Mouse (Mus musculus) left cerebral cortex, adult 2 months (tissue): ENCODE results near the gene Map2k2. TPM values are rescaled to one million over a fixed set of nuclear protein-coding genes. Genes with fewer than 3 reads are reported as not detected.
"Not testable (repeated sequence)": the region's sequence is repeated elsewhere in the genome, so short reads cannot be mapped to it uniquely, and the experiment has no call there.

Experiments used
- DNase-seq, 2 experiments: peaks; one replicate each; pipeline ENCODE4 v3.0.0; 2021 to 2022; ENCODE audit warnings: low spot score in 2 of 2, mixed read lengths in 1 of 2; ENCODE audit errors: extremely low spot score in 1 of 2
- H3K27ac ChIP-seq: fragments of 200-600 bp; 2 replicates; pipeline ENCODE4 v1.8.1; 2022
- H3K4me3 ChIP-seq: fragments of 200-600 bp; 2 replicates; pipeline ENCODE4 v1.8.1; 2022
- CTCF ChIP-seq: fragments of 200-600 bp; IDR thresholded peaks from 2 replicates; pipeline ENCODE4 v1.8.1; 2022; ENCODE audit warnings: antibody characterized with exemption, mild to moderate bottlenecking, moderate library complexity
- intact Hi-C: fragments of 180-260 bp; cut with DNase I; formaldehyde crosslinking; loops from one replicate; pipeline ENCODE4 v1.15.1; 2025
- total RNA-seq, 2 experiments: library from RNA; stranded (reverse); gene quantifications; 2 replicates each; pipeline ENCODE4 v1.2.3; 2021

Gene Map2k2
- total RNA-seq, 2 experiments from 2014 or later, result 136 to 150 TPM

DNA sequence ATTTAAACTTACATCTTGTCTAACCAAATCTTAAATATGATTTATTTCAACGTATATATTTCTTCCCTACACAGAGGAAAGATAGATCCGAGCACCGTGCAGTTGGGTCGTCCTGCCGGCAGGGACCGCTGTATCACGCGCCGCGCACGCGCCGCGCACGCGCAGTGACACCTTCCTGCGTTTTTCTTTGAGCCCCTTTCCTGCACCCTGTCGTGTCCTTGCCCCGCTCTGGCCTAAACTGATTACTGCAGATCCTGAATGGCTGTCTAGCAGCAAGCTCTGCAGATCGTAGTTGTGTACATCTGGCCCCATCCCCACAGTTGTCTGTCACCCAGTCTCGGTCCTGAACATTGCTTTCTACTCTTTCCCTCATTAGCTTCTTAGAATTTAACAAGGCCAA is 67.4 kb downstream of the Map2k2 start:
- peak overlapping the region; percentile 94 for H3K27ac ChIP-seq
- peak overlapping the region; percentile 20 for H3K4me3 ChIP-seq
- intact Hi-C loops, result no loop called here
- peak; percentile 98 for TF ChIP-seq CTCF
- peak; percentile 84 to 85 for DNase-seq

DNA sequence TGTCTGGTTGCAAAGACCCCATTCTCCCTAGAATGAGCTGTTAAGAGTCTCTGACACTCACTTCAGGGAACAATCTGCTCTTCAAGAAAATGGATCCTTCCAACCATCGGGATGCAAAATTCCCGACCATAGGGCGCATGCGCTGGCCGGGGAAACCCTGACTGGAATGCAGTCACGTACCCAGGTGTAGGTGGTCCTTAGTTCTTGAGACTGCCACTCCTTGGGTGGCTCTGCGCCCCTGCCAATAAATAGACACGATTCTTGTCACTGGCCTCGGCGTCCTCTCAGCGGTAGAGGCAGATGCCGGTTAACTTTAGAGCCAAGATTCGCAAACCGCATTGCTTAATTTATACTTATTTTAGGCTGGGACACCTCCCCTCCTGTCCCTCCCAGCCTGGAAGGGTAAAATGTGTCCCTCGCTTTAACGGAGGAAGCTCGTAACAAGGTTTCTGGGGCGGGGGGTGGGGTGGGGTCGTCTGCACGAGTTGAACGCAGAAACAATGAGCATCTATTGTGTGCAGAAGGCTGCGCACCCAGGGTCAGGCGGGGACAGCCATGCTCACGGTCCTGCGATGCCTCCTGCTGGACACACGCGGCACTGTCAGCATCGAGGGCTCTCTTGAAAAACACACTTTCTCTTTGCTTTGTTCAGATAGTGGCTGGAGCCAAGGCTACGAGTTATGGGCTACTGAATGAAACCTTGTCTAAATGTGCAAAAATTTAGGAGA is 69.1 kb downstream of the Map2k2 start:
- peak overlapping the region; percentile 76 for H3K27ac ChIP-seq
- TF ChIP-seq CTCF, result peak; percentile 96
- H3K4me3 ChIP-seq, result peak overlapping the region; percentile 22
- intact Hi-C loops, result no loop called here
- peak; percentile 84 to 88 for DNase-seq

DNA sequence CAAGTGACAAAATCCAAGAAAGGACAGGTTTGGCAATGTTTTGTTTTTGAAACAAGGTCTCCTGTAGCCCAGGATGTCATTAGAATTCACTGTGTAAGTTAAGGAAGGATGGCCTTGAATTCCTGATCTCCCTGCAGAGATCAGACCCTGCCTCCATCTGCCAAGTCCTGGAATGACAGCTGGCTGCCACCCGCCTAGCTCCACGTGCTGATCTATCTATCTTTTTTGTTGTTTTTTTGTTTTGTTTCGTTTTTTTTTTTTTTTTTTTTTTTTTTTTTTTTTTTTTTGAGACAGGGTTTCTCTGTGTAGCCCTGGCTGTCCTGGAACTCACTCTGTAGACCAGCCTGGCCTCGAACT is 69.6 kb downstream of the Map2k2 start:
- H3K27ac ChIP-seq, result peak overlapping the region; percentile 76
- DNase-seq, intact Hi-C loops: not testable (repeated sequence)
- peak overlapping the region; percentile 22; the same call in 1 of the 2 replicates for H3K4me3 ChIP-seq

DNA sequence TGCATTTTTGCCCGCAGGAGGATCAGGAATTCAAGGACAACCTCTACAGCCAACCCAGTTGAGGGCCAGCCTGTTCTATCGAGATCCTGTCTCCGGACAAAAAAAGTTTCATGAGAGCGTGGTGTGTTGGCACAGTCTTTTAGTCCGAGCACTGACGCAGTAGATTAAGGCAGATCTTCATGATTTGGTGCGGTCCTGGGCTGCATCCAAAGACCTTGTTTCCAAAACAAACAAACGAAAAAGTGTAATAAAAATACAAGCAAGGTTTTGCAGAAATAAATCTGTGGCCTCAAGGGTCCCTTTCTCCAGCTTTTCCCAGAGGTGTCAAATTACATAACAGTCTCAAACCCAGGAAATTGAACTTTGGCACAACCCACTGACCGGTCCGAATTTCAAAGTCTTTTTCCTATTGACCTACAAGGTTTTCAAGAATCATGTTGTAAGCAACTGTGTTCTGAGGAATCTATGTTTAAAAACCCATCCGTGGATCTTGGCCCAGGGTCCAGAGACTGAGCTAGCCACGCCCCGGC is 70.3 kb downstream of the Map2k2 start:
- Histone ChIP-seq H3K27ac (peak overlapping the region; percentile 91), H3K4me3 (peak overlapping the region; percentile 97)
- DNase-seq, result no peak
- intact Hi-C loops, result no loop called here
- no peak for TF ChIP-seq CTCF

DNA sequence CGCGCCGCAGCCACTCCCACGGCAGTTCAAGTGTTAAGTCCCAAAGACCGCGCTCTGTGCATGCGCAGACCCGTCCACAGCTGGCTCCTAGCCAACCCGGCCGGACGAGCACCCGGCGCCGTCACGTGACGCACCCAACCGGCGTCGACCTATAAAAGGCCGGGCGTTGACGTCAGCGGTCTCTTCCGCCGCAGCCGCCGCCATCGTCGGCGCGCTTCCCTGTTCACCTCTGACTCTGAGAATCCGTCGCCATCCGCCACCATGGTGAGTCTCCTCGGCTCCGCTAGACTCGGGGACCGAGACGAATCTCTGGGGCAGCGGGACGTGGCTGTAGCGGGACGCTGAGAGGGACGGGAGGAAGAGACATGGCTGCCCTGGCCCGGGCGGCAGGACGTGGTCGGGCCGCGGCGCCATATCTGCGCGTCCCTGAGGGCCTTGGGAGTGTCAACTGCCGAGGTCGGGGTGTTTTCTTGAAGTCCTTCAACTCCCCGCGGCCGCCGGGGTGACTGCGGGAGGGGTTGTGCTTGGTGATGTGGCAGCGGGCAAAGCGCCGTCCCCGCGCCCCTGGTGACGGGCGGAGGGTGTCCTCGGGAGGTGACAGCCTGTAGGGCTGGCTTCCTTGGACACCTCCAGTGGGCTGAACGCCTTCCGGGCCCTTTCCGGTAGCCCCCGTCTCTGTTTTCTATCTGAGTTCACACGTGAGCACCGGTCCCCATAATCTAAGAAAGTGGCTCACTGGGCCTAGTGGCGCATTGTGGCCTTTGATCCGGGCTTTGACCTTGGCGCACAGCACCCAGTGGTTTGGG is 71.0 kb downstream of the Map2k2 start, which contains the start of gene Eef2:
Gene Eef2, plus strand, starts transcription at position 166 of the 806 bp plus-strand sequence.
- intact Hi-C loops, result no loop called here
- no peak for TF ChIP-seq CTCF

DNA sequence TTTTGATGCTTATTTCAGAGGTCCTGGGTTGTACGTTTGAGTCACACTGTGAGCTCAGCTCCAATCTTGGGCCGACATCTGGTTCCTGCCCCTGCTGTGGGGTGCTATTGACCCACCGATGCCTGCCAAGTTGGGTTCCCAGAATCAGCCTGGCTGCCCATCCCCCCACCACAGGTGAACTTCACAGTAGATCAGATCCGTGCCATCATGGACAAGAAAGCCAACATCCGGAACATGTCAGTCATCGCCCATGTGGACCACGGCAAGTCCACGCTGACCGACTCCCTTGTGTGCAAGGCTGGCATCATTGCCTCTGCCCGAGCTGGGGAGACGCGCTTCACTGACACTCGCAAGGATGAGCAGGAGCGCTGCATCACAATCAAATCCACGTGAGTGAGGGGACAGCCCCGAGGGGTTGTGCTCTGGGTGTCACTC is 71.8 kb downstream of the Map2k2 start:
- intact Hi-C loops, result no loop called here
- no peak for DNase-seq
- Histone ChIP-seq H3K27ac (peak overlapping the region; percentile 91), H3K4me3 (peak overlapping the region; percentile 97)
- TF ChIP-seq CTCF, result no peak

More for the DNA sequence above, 71.0 kb downstream of the Map2k2 start, which contains the start of gene Eef2:
- peak within 1 kb of the TSS; percentile 91 for H3K27ac ChIP-seq
- peak within 1 kb of the TSS; percentile 97 for H3K4me3 ChIP-seq
- peak; percentile 99 for DNase-seq

DNA sequence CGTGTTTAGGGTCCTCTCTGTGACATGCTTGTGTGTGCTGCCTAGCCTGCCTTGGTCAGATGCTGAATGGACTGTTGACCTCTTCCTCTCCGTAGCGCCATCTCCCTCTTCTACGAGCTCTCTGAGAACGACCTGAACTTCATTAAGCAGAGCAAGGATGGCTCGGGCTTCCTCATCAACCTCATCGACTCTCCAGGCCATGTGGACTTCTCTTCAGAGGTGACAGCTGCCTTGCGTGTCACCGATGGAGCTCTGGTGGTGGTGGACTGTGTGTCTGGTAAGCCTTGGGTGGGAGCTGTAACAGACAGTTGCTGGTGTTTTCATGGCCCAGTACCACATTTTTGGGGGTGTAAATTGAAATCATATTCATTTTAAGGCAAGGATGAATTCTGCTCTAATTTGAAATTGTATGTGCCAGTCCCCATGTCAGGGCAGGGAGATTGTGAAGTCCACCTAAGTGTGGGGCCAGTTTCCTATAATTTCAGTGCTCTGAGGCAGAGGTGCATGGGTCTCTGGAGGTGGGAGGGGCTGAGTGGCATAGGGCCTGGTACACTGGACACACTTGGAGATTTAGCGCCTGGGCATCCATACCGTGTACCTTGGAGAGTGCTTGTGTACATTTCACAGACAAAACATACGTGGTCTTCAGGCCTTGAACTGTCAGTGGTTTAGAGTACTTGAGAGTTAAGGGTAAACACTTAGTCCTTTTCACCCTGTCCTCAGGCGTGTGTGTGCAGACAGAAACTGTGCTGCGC is 72.4 kb downstream of the Map2k2 start:
- intact Hi-C loops, result no loop called here
- Histone ChIP-seq H3K27ac (no peak overlapping the region; the same call in 1 of the 2 replicates), H3K4me3 (peak overlapping the region; percentile 97)
- no peak for DNase-seq
- no peak for TF ChIP-seq CTCF

DNA sequence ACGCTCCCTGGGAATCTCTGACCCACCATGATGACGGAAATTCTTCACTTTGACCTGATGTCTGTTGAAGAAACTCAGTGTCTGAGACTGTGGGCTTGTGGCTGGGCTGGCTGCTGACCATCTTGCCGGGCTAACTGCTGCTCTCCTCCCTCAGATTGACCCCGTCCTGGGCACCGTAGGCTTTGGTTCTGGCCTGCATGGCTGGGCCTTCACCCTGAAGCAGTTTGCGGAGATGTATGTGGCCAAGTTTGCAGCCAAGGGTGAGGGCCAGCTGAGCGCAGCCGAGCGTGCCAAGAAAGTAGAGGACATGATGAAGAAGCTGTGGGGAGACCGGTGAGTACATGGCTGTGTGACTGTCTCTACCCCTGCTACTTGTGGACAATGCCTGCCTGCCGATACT is 73.2 kb downstream of the Map2k2 start:
- TF ChIP-seq CTCF, result no peak
- H3K4me3 ChIP-seq, result no peak overlapping the region
- intact Hi-C loops, result no loop called here
- no peak for DNase-seq
- H3K27ac ChIP-seq, result no peak overlapping the region

DNA sequence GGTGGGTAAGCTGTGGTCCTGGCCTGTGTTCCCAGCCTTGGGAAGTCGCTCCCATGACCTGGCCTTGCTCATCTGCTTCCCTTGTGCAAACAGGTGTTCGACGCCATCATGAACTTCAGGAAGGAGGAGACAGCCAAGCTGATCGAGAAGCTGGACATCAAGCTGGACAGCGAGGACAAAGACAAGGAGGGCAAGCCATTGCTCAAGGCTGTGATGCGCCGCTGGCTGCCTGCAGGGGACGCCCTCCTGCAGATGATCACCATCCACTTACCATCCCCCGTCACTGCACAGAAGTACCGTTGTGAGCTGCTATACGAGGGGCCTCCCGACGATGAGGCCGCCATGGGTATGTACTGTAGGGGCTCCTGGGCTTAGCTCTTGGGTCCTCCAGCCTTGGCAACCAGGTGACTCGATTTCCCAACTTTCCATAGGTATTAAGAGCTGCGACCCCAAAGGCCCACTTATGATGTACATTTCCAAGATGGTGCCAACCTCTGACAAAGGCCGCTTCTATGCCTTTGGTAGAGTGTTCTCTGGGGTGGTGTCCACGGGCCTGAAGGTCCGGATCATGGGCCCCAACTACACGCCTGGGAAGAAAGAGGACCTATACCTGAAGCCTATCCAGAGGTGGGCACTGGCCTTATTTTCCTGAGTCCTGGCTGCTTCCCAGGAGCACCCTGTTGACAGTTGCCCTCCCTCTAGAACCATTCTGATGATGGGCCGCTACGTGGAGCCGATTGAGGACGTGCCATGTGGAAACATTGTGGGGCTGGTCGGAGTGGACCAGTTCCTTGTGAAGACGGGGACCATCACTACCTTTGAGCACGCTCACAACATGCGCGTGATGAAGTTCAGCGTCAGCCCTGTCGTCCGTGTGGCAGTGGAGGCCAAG is 74.0 kb downstream of the Map2k2 start:
- H3K27ac ChIP-seq, result no peak overlapping the region
- DNase-seq, result no peak
- intact Hi-C loops, result no loop called here
- no peak; the same call in 1 of the 2 replicates for TF ChIP-seq CTCF
- H3K4me3 ChIP-seq, result no peak overlapping the region

DNA sequence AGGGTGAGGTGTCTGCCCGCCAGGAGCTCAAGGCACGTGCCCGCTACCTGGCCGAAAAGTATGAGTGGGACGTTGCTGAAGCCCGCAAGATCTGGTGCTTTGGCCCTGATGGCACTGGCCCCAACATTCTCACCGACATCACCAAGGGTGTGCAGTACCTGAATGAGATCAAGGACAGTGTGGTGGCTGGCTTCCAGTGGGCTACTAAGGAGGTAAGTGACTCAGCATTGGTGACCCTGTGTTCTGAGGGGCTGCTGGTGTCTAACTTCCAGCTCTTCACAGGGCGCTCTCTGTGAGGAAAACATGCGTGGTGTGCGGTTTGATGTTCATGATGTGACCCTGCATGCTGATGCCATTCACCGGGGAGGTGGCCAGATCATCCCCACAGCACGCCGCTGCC is 75.2 kb downstream of the Map2k2 start:
- intact Hi-C loops, result no loop called here
- no peak for DNase-seq
- Histone ChIP-seq H3K27ac (no peak overlapping the region), H3K4me3 (no peak overlapping the region)
- no peak for TF ChIP-seq CTCF

DNA sequence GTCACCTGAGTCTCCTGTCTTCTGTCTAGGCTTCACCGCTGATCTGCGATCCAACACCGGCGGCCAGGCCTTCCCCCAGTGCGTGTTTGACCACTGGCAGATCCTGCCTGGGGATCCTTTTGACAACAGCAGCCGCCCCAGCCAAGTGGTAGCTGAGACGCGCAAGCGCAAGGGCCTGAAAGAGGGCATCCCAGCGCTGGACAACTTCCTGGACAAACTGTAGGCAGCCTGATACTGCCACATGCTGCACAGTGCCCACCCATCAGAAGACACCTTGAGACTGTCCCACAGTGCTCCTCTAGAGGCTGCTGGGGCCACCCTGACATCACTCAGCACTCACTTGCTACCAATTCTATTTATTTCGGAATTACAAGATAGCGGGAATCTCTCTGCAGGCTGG is 76.1 kb downstream of the Map2k2 start:
- intact Hi-C loops, DNase-seq, H3K27ac ChIP-seq, H3K4me3 ChIP-seq: not testable (repeated sequence)
